Mouse (Mus musculus): ENCODE results near the gene Osbpl9.

DNA sequence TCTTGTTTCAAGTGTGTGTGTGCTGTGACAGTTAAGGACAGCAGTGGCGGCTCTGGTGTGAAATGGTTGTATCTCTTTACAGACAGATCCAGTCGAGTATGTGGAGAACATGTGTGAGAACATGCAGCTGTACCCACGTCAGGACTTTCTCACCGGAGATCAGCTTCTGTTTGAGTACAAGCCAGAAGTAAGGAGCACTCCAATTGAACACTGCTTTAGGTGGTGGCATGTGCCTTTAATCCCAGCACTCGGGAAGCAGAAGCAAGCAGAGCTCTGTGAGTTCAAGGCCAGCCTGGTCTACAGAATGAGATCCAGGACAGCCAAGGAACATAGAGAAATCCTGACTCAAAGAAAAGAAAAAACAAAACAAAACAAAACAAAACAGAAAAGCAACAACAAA is 158.8 kb downstream of the Osbpl9 start:
- no peak for TF ChIP-seq CTCF (IDR thresholded peaks at IDR 0.05; ENCODE audit: insufficient read depth, low read depth, low read length)
- TF ChIP-seq POLR2A (IDR thresholded peaks at IDR 0.05; ENCODE audit: insufficient read depth, low read depth, low read length) = no peak

All from olfactory bulb, adult 2 months (tissue).